Mouse (Mus musculus) MEL (cell line): Measurements from ENCODE around the gene Ilf3. TPM values are rescaled to one million over a fixed set of nuclear protein-coding genes. Genes with fewer than 3 reads are reported as not detected.

Experiments used
- DNase-seq: peaks from one replicate; pipeline ENCODE4 v3.0.0; 2011; ENCODE audit warnings: low read depth, low spot score
- H3K27ac ChIP-seq: 2 replicates; pipeline ENCODE4 v1.5.1; 2012; ENCODE audit warnings: low read depth, mild to moderate bottlenecking, control low read depth, low read length, moderate library complexity; ENCODE audit not compliant: control insufficient read depth
- H3K27me3 ChIP-seq, 2 experiments: fragments of 150-350 bp in 1 of 2; sonication (generic) in 1 of 2; 2 replicates each; pipeline ENCODE4 v1.6.1; 2012; ENCODE audit warnings: low read length in 2 of 2, mild to moderate bottlenecking in 2 of 2, improper control_type of control experiment in 1 of 2, moderate library complexity in 1 of 2; ENCODE audit not compliant: insufficient read depth in 2 of 2, control insufficient read depth in 1 of 2
- H3K36me3 ChIP-seq, 2 experiments: 2 replicates each; pipeline ENCODE4 v1.6.1; 2012 to 2014; ENCODE audit warnings: low read length in 2 of 2, improper control_type of control experiment in 1 of 2, inconsistent platforms in 1 of 2, mild to moderate bottlenecking in 1 of 2; ENCODE audit not compliant: insufficient read depth in 2 of 2, control insufficient read depth in 1 of 2
- H3K4me1 ChIP-seq, 2 experiments: fragments of 150-350 bp in 1 of 2; sonication (generic) in 1 of 2; 2 replicates each; pipeline ENCODE4 v1.6.1; 2012; ENCODE audit warnings: low read length in 2 of 2, improper control_type of control experiment in 1 of 2, mild to moderate bottlenecking in 1 of 2; ENCODE audit not compliant: insufficient read depth in 2 of 2, control insufficient read depth in 1 of 2
- H3K4me3 ChIP-seq, 2 experiments: fragments of 150-350 bp in 1 of 2; sonication (generic) in 1 of 2; 2 replicates each; pipeline ENCODE4 v1.5.1; 2012; ENCODE audit warnings: low read depth in 2 of 2, low read length in 2 of 2, mild to moderate bottlenecking in 2 of 2, moderate library complexity in 2 of 2, control low read depth in 1 of 2, improper control_type of control experiment in 1 of 2; ENCODE audit not compliant: control insufficient read depth in 1 of 2, insufficient read depth in 1 of 2
- H3K79me2 ChIP-seq: 2 replicates; pipeline ENCODE4 v1.6.1; 2012; ENCODE audit warnings: mild to moderate bottlenecking, low read length, moderate library complexity; ENCODE audit not compliant: control insufficient read depth, poor library complexity, insufficient read depth
- H3K9ac ChIP-seq: 2 replicates; pipeline ENCODE4 v1.6.1; 2012; ENCODE audit warnings: low read depth, mild to moderate bottlenecking, control low read depth, low read length, moderate library complexity; ENCODE audit not compliant: control insufficient read depth, poor library complexity, severe bottlenecking
- H3K9me3 ChIP-seq: fragments of 150-350 bp; sonication (generic); replicated peaks from 2 replicates; pipeline ENCODE4 v1.6.1; 2012; ENCODE audit warnings: mild to moderate bottlenecking, low read length, improper control_type of control experiment, moderate library complexity; ENCODE audit not compliant: insufficient read depth
- CHD2 ChIP-seq: IDR thresholded peaks from 2 replicates; pipeline ENCODE4 v1.6.1; 2011; ENCODE audit warnings: low read length, improper control_type of control experiment
- GABPA ChIP-seq: IDR thresholded peaks from 2 replicates; pipeline ENCODE4 v1.6.1; 2012; ENCODE audit warnings: low read depth, mild to moderate bottlenecking, inconsistent platforms, low read length, improper control_type of control experiment, moderate library complexity
- GATA1 ChIP-seq: IDR thresholded peaks from 2 replicates; pipeline ENCODE4 v1.6.1; 2011; ENCODE audit warnings: low read depth, low read length, improper control_type of control experiment
- HCFC1 ChIP-seq: IDR thresholded peaks from 2 replicates; pipeline ENCODE4 v1.6.1; 2012; ENCODE audit warnings: low read depth, mild to moderate bottlenecking, inconsistent platforms, low read length, improper control_type of control experiment, moderate library complexity
- MAFK ChIP-seq: IDR thresholded peaks from 2 replicates; pipeline ENCODE4 v1.6.1; 2011; ENCODE audit warnings: low read depth, mild to moderate bottlenecking, low read length, improper control_type of control experiment, borderline replicate concordance
- POLR2A ChIP-seq, 2 experiments: IDR thresholded peaks; 2 replicates each; pipeline ENCODE4 v1.6.1; 2011 to 2012; ENCODE audit warnings: low read length in 2 of 2, mild to moderate bottlenecking in 2 of 2, control low read depth in 1 of 2, improper control_type of control experiment in 1 of 2, low read depth in 1 of 2, moderate library complexity in 1 of 2; ENCODE audit not compliant: control insufficient read depth in 1 of 2, insufficient read depth in 1 of 2, poor library complexity in 1 of 2
- POLR2AphosphoS2 ChIP-seq: IDR thresholded peaks from 2 replicates; pipeline ENCODE4 v1.6.1; 2011; ENCODE audit warnings: low read length, improper control_type of control experiment
- POLR2AphosphoS5 ChIP-seq: IDR thresholded peaks from 2 replicates; pipeline ENCODE4 v1.6.1; 2012; ENCODE audit warnings: low read depth, borderline replicate concordance, mild to moderate bottlenecking, inconsistent platforms, low read length, moderate library complexity, mixed read lengths
- SMC3 ChIP-seq: IDR thresholded peaks from 2 replicates; pipeline ENCODE4 v1.6.1; 2011; ENCODE audit warnings: low read depth, low read length, improper control_type of control experiment
- TAL1 ChIP-seq: IDR thresholded peaks from 2 replicates; pipeline ENCODE4 v1.6.1; 2012; ENCODE audit warnings: mild to moderate bottlenecking, inconsistent platforms, low read length, moderate library complexity, mixed read lengths
- TBP ChIP-seq: IDR thresholded peaks from 2 replicates; pipeline ENCODE4 v1.8.0; 2011; ENCODE audit warnings: low read depth, low read length, improper control_type of control experiment
- TCF12 ChIP-seq: IDR thresholded peaks from 2 replicates; pipeline ENCODE4 v1.6.1; 2014; ENCODE audit warnings: low read depth, mild to moderate bottlenecking, inconsistent platforms, low read length, improper control_type of control experiment, moderate library complexity
- ZMIZ1 ChIP-seq: IDR thresholded peaks from 2 replicates; pipeline ENCODE4 v1.6.1; 2012; ENCODE audit warnings: low read depth, mild to moderate bottlenecking, inconsistent platforms, low read length, improper control_type of control experiment, moderate library complexity
- polyA plus RNA-seq, 2 experiments: library from polyadenylated mRNA; stranded (reverse) in 1 of 2; unstranded in 1 of 2; fragments of >175 nt in 1 of 2; fragments of >200 nt in 1 of 2; gene quantifications; 2 replicates each; pipeline versions ENCODE4 v1.2.1 to v1.2.4; 2012; ENCODE audit warnings: low replicate concordance in 2 of 2, low read depth in 1 of 2; ENCODE audit not compliant: insufficient read length in 2 of 2, insufficient read depth in 1 of 2, missing spikeins in 1 of 2
- total RNA-seq: library from RNA; depleted of rRNA; stranded (reverse); fragments of 300-350 nt; gene quantifications from 2 replicates; pipeline ENCODE4 v1.2.3, GENCODE M21; 2012

The Ilf3 gene
- total and polyA plus RNA-seq, 3 experiments: 67.4 to 519 (median 210) TPM

- DNase-seq: no peak
- H3K27ac ChIP-seq: no peak overlapping the region
- H3K9me3 ChIP-seq: no peaks in the 10 kb centered on the region
- TF ChIP-seq POLR2A (IDR thresholded peaks at IDR 0.05; ENCODE audit: control insufficient read depth in 1 of 2, insufficient read depth in 1 of 2, low read depth in 1 of 2, low read length in 2 of 2, poor library complexity in 1 of 2): 0 out of 4 replicates have a peak, but pooled peaks of 1 of the 2 experiments have one; percentile 3
- no peak for TF ChIP-seq MAFK
- TF ChIP-seq POLR2AphosphoS5: peak; percentile 92
- no peak for TF ChIP-seq CHD2
- TF ChIP-seq HCFC1: no peak
- TF ChIP-seq, all 39 proteins: peak for 2
- Histone ChIP-seq H3K4me3 (no peak overlapping the region), H3K36me3 (peaks cover 0 to 48% of the 10 kb centered on the region in 2 experiments; a peak in 2 of 4 replicates), H3K79me2 (no peaks in the 10 kb centered on the region), H3K4me1 (no peaks in the 10 kb centered on the region), H3K27me3 (no peaks in the 10 kb centered on the region), H3K9ac (no peak overlapping the region)
Measured at GRCm38 (mm10) chr9:21403745-21404144, 36.1 kb downstream of the Ilf3 start.

- H3K36me3 ChIP-seq: peaks cover 3 to 34% of the 10 kb centered on the region in 2 experiments
- H3K27ac ChIP-seq: no peak overlapping the region
- no peaks in the 10 kb centered on the region for H3K27me3 ChIP-seq
- H3K79me2 ChIP-seq: no peaks in the 10 kb centered on the region
- no peak overlapping the region for H3K4me3 ChIP-seq
- peak; percentile 93 for TF ChIP-seq POLR2AphosphoS5
- TF ChIP-seq SMC3: no peak
- TF ChIP-seq POLR2A (IDR thresholded peaks at IDR 0.05; ENCODE audit: control insufficient read depth in 1 of 2, insufficient read depth in 1 of 2, low read depth in 1 of 2, low read length in 2 of 2, poor library complexity in 1 of 2): 0 out of 4 replicates have a peak, but pooled peaks of 1 of the 2 experiments have one; percentile 12
- no peak for DNase-seq
- H3K9me3 ChIP-seq: no peaks in the 10 kb centered on the region
- no peak overlapping the region for H3K9ac ChIP-seq
- H3K4me1 ChIP-seq: no peaks in the 10 kb centered on the region
Measured at GRCm38 (mm10) chr9:21405525-21405924, 37.9 kb downstream of the Ilf3 start.

DNA sequence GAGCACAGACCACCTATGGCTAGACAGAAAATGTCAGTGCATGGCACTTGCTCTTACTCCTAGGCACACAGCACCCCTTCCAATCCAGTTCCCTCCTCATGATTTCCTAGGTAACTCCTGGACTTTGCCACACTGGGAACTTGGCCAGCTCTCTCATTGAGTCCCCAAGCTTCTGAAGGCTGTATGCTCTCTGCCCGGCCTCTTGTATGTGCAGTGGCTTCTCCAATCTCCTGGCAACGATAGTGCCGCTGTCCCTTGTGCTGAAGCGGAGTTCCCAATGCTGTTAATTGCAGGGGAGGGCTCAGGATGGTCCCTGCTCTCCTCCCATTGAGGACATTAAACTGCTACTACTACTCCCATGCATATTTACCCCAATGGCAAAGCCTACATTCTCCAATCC lies 40.3 kb downstream of the Ilf3 start:
- Histone ChIP-seq H3K79me2 (peaks cover 12% of the 10 kb centered on the region), H3K9me3 (no peaks in the 10 kb centered on the region), H3K4me3 (no peak overlapping the region), H3K36me3 (peaks cover 12 to 19% of the 10 kb centered on the region in 2 experiments), H3K9ac (no peak overlapping the region), H3K4me1 (peaks cover 0 to 10% of the 10 kb centered on the region in 2 experiments; a peak in 2 of 4 replicates), H3K27me3 (no peaks in the 10 kb centered on the region), H3K27ac (no peak overlapping the region)
- TF ChIP-seq POLR2A (IDR thresholded peaks at IDR 0.05; ENCODE audit: control insufficient read depth in 1 of 2, insufficient read depth in 1 of 2, low read depth in 1 of 2, low read length in 2 of 2, poor library complexity in 1 of 2): peak in 1 of 2 experiments; percentile 34; a peak in 1 of 4 replicates
- no peak for TF ChIP-seq TBP
- DNase-seq: peak; percentile 86

- H3K9ac ChIP-seq: no peak overlapping the region
- no peak overlapping the region for H3K27ac ChIP-seq
- H3K4me3 ChIP-seq: no peak overlapping the region
- DNase-seq: no peak
- H3K36me3 ChIP-seq: peaks cover 16 to 17% of the 10 kb centered on the region in 2 experiments
- H3K9me3 ChIP-seq: no peaks in the 10 kb centered on the region
- peaks cover 15% of the 10 kb centered on the region for H3K79me2 ChIP-seq
- TF ChIP-seq ZMIZ1: no peak
- TF ChIP-seq TAL1: no peak
- no peak for TF ChIP-seq GABPA
- TF ChIP-seq POLR2AphosphoS2: no peak
- TF ChIP-seq GATA1: no peak
- TF ChIP-seq TCF12: no peak
- TF ChIP-seq POLR2AphosphoS5: no peak; the same call in 1 of the 2 replicates
- H3K27me3 ChIP-seq: no peaks in the 10 kb centered on the region
- peaks cover 0 to 14% of the 10 kb centered on the region in 2 experiments; a peak in 2 of 4 replicates for H3K4me1 ChIP-seq
Measured at GRCm38 (mm10) chr9:21408624-21409023, 41.0 kb downstream of the Ilf3 start.
